Mouse (Mus musculus) MEL (cell line): ENCODE measurements around the gene Afdn.

Source experiments
- BHLHE40 ChIP-seq: IDR thresholded peaks from 2 replicates; pipeline ENCODE4 v1.6.1; 2012; ENCODE audit warnings: low read depth, mild to moderate bottlenecking, inconsistent platforms, low read length, improper control_type of control experiment, borderline replicate concordance
- CHD1 ChIP-seq: IDR thresholded peaks from 2 replicates; pipeline ENCODE4 v1.6.1; 2012; ENCODE audit warnings: low read depth, mild to moderate bottlenecking, inconsistent platforms, low read length, improper control_type of control experiment
- CTCF ChIP-seq, 3 experiments: IDR thresholded peaks in 2 of 3; conservative IDR thresholded peaks in 1 of 3; 2 replicates each; pipeline ENCODE4 v1.5.1; 2011 to 2012; ENCODE audit warnings: low read length in 3 of 3, low read depth in 2 of 3, mild to moderate bottlenecking in 2 of 3, improper control_type of control experiment in 1 of 3, inconsistent platforms in 1 of 3, mixed read lengths in 1 of 3, moderate library complexity in 1 of 3; ENCODE audit not compliant: control insufficient read depth in 1 of 3, insufficient read depth in 1 of 3, poor library complexity in 1 of 3, severe bottlenecking in 1 of 3
- E2F4 ChIP-seq: IDR thresholded peaks from 2 replicates; pipeline ENCODE4 v1.6.1; 2011; ENCODE audit warnings: low read depth, low read length, improper control_type of control experiment, borderline replicate concordance
- EP300 ChIP-seq, 2 experiments: IDR thresholded peaks; 2 replicates each; pipeline ENCODE4 v1.6.1; 2011; ENCODE audit warnings: improper control_type of control experiment in 2 of 2, low read length in 2 of 2, low read depth in 1 of 2, mild to moderate bottlenecking in 1 of 2
- GABPA ChIP-seq: IDR thresholded peaks from 2 replicates; pipeline ENCODE4 v1.6.1; 2012; ENCODE audit warnings: low read depth, mild to moderate bottlenecking, inconsistent platforms, low read length, improper control_type of control experiment, moderate library complexity
- MAZ ChIP-seq: IDR thresholded peaks from 2 replicates; pipeline ENCODE4 v1.6.1; 2012; ENCODE audit warnings: low read depth, mild to moderate bottlenecking, inconsistent platforms, low read length, improper control_type of control experiment
- MYC ChIP-seq: IDR thresholded peaks from 2 replicates; pipeline ENCODE4 v1.6.1; 2011; ENCODE audit warnings: low read depth, mild to moderate bottlenecking, low read length, improper control_type of control experiment, moderate library complexity
- POLR2A ChIP-seq, 2 experiments: IDR thresholded peaks; 2 replicates each; pipeline ENCODE4 v1.6.1; 2011 to 2012; ENCODE audit warnings: low read length in 2 of 2, mild to moderate bottlenecking in 2 of 2, control low read depth in 1 of 2, improper control_type of control experiment in 1 of 2, low read depth in 1 of 2, moderate library complexity in 1 of 2; ENCODE audit not compliant: control insufficient read depth in 1 of 2, insufficient read depth in 1 of 2, poor library complexity in 1 of 2
- RAD21 ChIP-seq: IDR thresholded peaks from 2 replicates; pipeline ENCODE4 v1.6.1; 2011; ENCODE audit warnings: mild to moderate bottlenecking, low read depth, low read length, improper control_type of control experiment
- TAL1 ChIP-seq: IDR thresholded peaks from 2 replicates; pipeline ENCODE4 v1.6.1; 2012; ENCODE audit warnings: mild to moderate bottlenecking, inconsistent platforms, low read length, moderate library complexity, mixed read lengths
- UBTF ChIP-seq: IDR thresholded peaks from 2 replicates; pipeline ENCODE4 v1.6.1; 2012; ENCODE audit warnings: low read depth, mild to moderate bottlenecking, inconsistent platforms, low read length, improper control_type of control experiment, moderate library complexity, borderline replicate concordance; ENCODE audit not compliant: insufficient read depth
- USF2 ChIP-seq, 2 experiments: IDR thresholded peaks; 2 replicates each; pipeline ENCODE4 v1.6.1; 2011 to 2012; ENCODE audit warnings: improper control_type of control experiment in 2 of 2, low read length in 2 of 2, borderline replicate concordance in 1 of 2, inconsistent platforms in 1 of 2, low read depth in 1 of 2, mild to moderate bottlenecking in 1 of 2; ENCODE audit not compliant: insufficient read depth in 1 of 2
- ZMIZ1 ChIP-seq: IDR thresholded peaks from 2 replicates; pipeline ENCODE4 v1.6.1; 2012; ENCODE audit warnings: low read depth, mild to moderate bottlenecking, inconsistent platforms, low read length, improper control_type of control experiment, moderate library complexity

DNA sequence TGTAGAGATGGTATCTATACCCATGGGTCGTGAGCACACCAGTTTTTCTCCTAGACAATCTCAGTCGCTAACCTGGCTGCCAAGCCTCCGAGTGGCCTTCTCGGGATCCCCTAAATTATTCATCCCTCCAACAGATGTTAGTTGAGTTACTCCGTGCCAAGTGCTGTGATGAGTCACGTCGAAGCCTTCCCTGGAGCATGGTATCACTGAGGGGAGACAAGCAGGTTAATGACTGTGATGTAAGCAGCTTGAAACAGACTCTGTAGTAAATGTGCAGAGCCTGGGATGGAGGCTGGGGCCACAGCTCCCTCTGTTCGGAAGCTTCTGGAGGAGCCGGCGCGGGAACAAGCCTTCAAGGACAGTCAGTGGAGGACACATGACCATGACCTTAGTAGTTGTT is 42.9 kb upstream of the Afdn start:
- TF ChIP-seq CHD1 (no peak), CTCF (IDR thresholded peaks at IDR 0.05 in 2 of 3, conservative IDR thresholded peaks at IDR 0.05 in 1 of 3; ENCODE audit: control insufficient read depth in 1 of 3, insufficient read depth in 1 of 3, low read depth in 2 of 3, low read length in 3 of 3, poor library complexity in 1 of 3, severe bottlenecking in 1 of 3) (no peak), TAL1 (no peak), MYC (no peak), USF2 (IDR thresholded peaks at IDR 0.05; ENCODE audit: borderline replicate concordance in 1 of 2, insufficient read depth in 1 of 2, low read depth in 1 of 2, low read length in 2 of 2) (no peak), POLR2A (IDR thresholded peaks at IDR 0.05; ENCODE audit: control insufficient read depth in 1 of 2, insufficient read depth in 1 of 2, low read depth in 1 of 2, low read length in 2 of 2, poor library complexity in 1 of 2) (no peak), EP300 (IDR thresholded peaks at IDR 0.05; ENCODE audit: low read depth in 1 of 2, low read length in 2 of 2) (no peak), GABPA (no peak), MAZ (no peak), E2F4 (no peak), ZMIZ1 (no peak), UBTF (no peak), BHLHE40 (no peak), RAD21 (no peak)
